Mouse (Mus musculus) adrenal gland, postnatal 14 days (tissue): Measurements from ENCODE around the gene Swi5. TPM values are rescaled to one million over a fixed set of nuclear protein-coding genes. Genes with fewer than 3 reads are reported as not detected.
A peak's percentile ranks its signal among the peaks of the same experiment; 100 is the strongest.
"Not testable (repeated sequence)": the region's sequence is repeated elsewhere in the genome, so short reads cannot be mapped to it uniquely, and the experiment has no call there.

Experiments used
- DNase-seq: peaks from one replicate; pipeline ENCODE4 v3.0.0; 2021; ENCODE audit warnings: mixed read lengths
- total RNA-seq: library from RNA; stranded (reverse); gene quantifications from 2 replicates; pipeline ENCODE4 v1.2.3, GENCODE M21; 2021

Gene Swi5
- total RNA-seq, 1 experiment from 2014 or later, result 251 TPM

GRCm38 (mm10) chr2:32311443-32312317 is 23.8 kb upstream of the Swi5 start:
- no peak for DNase-seq

DNA sequence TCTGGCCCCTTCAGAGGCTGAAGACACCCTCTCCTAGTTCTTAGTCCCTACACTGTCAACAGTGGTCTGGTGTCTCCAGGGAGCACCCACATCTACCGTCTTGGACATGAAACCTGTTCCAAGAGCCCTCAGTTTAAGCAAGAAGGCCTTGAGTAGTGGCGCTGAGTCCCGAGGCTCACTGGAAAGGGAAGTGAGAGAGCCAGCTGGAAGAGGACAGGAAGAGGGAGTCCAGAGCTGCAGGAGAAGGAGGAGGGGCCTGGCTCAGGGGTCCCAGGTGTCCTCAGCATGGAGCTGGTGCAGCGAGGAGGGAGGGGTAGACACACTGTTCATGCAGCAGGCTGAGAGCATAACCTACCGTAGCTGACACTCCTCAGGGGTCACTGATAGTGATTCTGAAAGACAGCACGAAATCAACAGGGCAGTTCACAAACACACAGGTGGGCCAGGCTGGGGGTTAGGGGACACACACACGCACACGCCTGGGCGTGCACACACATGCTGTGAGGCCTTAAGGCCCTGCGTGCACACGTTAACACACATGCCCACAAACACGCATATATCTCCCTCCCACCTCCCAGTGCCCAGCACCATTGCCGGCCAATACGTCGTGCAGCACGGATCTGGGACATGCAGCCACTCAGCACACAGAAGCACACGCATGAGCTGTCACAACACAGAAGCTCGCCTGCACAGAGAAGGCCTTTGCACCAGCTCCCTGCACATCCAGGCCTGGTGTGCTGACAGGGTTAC is 22.4 kb upstream of the Swi5 start:
- no peak for DNase-seq

DNA sequence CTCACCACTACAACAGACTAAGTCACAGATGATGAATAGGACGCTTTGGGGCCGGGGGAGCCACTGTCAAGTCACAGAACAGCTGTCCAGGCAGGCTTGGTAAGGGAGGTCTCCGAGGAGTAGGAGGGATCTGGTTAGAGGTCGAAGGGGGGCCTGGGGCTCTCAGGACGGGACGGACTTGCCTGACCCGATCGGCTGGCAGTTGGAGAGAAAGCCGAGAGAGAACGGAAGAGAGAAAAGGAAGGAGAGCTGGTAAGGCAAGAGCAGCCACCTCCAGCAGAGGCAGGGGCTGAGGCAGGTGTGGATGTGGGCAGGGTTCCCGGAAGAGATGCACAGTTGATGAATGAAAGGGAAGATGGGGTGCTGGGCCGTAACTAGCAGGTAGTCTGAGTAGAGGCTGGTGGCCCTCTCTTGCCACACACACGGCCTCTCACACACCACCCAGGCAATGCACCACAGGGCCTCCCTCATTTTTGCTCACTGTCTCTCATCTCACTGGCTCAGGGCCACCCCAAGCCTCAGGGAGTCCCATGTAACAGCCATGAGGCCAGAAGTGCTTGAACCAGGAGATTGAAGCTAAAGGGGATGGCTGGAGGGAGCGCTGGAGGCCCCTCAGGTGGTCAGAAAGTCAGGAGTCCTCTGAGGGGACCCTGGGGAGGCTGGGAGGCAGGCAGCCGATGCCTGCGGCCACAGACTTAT is 21.1 kb upstream of the Swi5 start:
- no peak for DNase-seq

DNA sequence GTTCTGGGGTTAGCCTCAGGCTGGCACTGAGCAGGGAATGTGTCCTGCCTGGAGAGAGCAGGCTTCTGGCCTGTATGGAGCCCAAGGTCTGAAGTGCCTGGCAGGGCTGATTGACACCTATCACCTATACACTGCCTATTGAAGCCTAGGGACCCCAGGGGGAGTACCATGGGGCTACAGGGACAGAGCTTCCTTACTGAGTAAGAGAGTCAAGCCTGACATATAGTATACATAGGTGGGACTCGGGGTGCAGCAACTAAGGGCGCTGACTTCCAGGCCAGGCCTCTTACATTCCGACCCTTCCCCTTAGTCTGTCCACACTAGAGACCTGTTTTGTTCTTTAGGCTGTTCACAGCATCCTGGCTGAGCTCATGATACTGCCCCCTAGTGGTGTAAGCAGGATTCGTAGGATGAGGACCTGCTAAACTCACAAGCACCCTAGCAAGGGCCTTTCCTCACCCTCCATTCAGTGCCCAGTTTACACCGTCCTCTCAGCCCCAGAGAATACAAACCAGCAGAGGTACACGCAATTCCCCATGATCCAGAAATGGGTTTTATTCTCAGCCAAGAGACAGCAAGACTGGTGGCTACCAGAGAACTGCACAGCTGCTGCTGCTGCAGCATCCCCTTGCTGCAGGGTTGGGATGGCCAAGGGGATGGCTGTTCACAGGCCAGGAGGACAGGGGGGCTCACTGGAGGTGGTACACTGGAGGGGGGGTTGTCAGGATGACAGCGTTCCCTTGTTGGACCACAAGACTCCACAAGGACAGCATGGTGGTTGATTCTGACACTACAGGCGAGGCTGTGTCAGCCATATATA is 20.3 kb upstream of the Swi5 start:
- DNase-seq, result peak; percentile 75

- no peak for DNase-seq
These were observed 19.4 kb upstream of the Swi5 start for GRCm38 (mm10) chr2:32307247-32307798.

- DNase-seq, result no peak
These were observed 18.3 kb upstream of the Swi5 start for GRCm38 (mm10) chr2:32306176-32306575.

DNA sequence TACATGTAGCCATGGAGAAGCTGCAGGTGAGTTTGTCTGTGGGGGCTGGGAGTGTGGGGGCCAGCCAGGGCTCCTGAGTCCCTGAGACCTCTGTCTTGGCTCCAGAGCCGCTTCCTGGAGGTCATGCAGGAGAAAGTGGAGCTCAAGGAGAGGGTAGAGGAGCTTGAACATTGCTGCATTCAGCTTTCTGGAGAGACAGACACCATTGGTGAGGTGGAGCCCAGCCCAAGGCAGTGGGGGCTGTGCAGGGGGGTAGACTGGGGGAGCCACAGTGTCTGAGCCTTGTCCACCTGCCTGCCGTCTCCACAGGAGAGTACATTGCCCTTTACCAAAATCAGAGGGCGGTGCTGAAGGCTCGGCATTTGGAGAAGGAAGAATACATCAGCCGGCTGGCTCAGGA is 17.8 kb upstream of the Swi5 start:
- DNase-seq, result no peak

DNA sequence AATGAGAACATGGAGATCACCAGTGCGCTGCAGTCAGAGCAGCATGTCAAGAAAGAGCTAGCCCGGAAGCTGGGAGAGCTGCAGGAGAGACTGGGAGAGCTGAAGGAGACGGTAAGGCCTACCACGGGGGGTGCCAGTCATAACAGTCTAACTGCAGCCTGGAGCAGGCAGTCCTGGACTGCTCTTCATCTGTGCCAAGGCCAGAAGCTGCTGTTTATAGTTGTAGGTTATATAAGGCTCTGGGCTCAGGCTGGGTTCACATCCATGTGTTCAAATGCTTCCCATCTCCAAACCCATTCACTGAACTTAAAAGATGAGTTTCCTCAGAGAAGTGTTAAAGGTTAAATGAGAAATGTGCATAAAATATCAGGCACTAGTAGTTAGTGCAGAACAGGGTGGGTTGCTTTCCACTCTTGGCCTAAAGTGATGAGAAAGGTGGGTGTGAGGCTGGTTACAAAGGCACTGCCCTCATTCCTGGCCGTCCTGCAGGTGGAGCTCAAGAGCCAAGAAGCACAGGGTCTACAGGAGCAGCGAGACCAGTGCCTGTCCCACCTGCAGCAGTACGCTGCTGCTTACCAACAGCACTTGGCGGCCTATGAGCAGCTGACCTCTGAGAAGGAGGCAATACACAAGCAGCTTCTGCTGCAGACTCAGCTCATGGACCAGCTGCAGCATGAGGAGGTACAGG is 16.4 kb upstream of the Swi5 start:
- peak; percentile 63 for DNase-seq

- no peak for DNase-seq
These were observed 15.1 kb upstream of the Swi5 start for GRCm38 (mm10) chr2:32302952-32303351.

DNA sequence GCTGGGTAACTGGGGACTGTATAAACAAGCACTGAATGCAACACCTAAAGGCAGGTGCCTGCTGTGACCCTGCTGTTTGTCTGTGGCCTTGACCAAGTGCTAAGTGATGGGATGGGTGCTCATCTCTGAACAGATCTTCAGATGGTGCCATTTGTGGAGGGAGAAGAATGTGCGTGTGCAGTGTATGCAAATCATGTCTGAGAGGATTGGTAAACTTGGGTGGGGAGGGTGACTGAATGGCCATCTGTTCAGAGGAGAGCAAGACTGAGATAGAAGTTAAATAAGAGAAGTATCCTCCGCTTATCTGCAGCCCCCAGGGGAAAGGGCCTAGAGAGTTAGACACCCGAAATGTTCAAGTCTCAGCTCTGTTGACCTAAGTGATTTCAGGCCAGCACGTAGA is 11.6 kb upstream of the Swi5 start:
- no peak for DNase-seq

- not testable (repeated sequence) for DNase-seq
These were observed 8.0 kb upstream of the Swi5 start for GRCm38 (mm10) chr2:32295842-32296241.

- no peak for DNase-seq
These were observed 7.4 kb upstream of the Swi5 start for GRCm38 (mm10) chr2:32295285-32295684.

DNA sequence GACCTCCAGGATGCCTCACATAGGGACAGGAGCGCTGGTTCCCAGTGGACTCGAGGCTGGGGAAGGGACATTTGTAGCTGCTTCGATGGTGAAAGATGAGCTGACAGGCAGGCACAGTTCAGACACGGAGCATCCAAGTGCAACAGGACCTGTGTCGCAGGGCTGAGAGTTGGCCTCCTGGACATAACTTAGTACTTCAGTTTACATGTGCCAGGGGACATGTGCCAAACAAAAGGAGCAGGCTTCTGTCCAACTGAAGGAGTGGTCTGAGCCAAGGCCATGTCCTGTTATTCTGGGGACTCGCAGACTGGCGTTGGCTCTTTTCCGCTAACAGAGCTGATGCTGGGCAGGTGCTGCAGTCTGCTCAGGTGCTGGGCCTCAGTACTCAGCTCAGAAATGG is 6.5 kb upstream of the Swi5 start:
- peak; percentile 71 for DNase-seq

- no peak for DNase-seq
These were observed 1.7 kb upstream of the Swi5 start for GRCm38 (mm10) chr2:32289578-32289977.

GRCm38 (mm10) chr2:32288371-32288931 is 576 bp upstream of the Swi5 start:
- no peak for DNase-seq

GRCm38 (mm10) chr2:32287334-32287840 is 488 bp downstream of the Swi5 start, which contains the start of gene Golga2:
TSS of gene Golga2 (plus strand) at chr2:32287384.
- no peak for DNase-seq

DNA sequence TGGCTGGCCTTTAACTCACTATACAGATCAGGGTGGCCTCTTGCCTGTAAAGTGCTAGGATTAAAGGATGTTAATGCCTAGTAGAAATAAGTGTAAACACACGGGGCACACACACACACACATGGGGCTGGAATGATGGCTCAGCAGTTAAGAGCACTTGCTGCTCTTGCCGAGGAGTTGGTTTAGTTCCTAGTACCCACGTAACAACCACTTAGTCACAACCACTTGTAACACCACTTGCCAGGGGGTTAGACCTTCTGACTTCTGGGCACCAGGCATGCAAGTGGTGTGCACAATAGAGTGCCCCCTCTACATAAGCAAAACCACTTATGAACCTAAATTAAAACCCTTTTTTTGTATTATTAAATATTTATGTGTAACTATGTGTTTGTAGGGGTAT is 3.9 kb downstream of the Swi5 start:
- no peak for DNase-seq

- DNase-seq, result peak; percentile 88
These were observed 5.1 kb downstream of the Swi5 start for GRCm38 (mm10) chr2:32282727-32283126.

- DNase-seq, result no peak
These were observed 5.6 kb downstream of the Swi5 start for GRCm38 (mm10) chr2:32282289-32282688.

GRCm38 (mm10) chr2:32275823-32276222 is 12.1 kb downstream of the Swi5 start:
- DNase-seq, result no peak
